Mouse (Mus musculus) CH12.LX (cell line): ENCODE results near the gene Gm26558. TPM values are rescaled to one million over a fixed set of nuclear protein-coding genes. Genes with fewer than 3 reads are reported as not detected.

Experiments
- DNase-seq: peaks from one replicate; pipeline ENCODE4 v3.0.0-alpha.2; 2013; ENCODE audit errors: extremely low read depth
- H3K27ac ChIP-seq: 2 replicates; pipeline ENCODE4 v1.5.1; 2012; ENCODE audit warnings: low read depth, mild to moderate bottlenecking, control low read depth, moderate library complexity; ENCODE audit not compliant: insufficient read depth
- H3K27me3 ChIP-seq: replicated peaks from 2 replicates; pipeline ENCODE3; 2012; ENCODE audit warnings: inconsistent platforms
- H3K36me3 ChIP-seq, 2 experiments: replicated peaks in 1 of 2; 2 replicates each; pipeline versions ENCODE3 to v1.6.1; 2012; ENCODE audit warnings: inconsistent platforms in 1 of 2, low read length in 1 of 2, mild to moderate bottlenecking in 1 of 2, mixed read lengths in 1 of 2, moderate library complexity in 1 of 2; ENCODE audit not compliant: control insufficient read depth in 1 of 2, insufficient read depth in 1 of 2
- H3K4me1 ChIP-seq, 2 experiments: 2 replicates each; pipeline ENCODE4 v1.6.1; 2012; ENCODE audit warnings: inconsistent platforms in 1 of 2, moderate library complexity in 1 of 2; ENCODE audit not compliant: insufficient read depth in 2 of 2, control insufficient read depth in 1 of 2
- H3K4me2 ChIP-seq: 2 replicates; pipeline ENCODE4 v1.6.1; 2012; ENCODE audit warnings: low read depth, mild to moderate bottlenecking, control low read depth; ENCODE audit not compliant: poor library complexity, insufficient read depth, severe bottlenecking
- H3K4me3 ChIP-seq, 3 experiments: fragments of 150-350 bp in 1 of 3; sonication (generic) in 1 of 3; replicated peaks in 1 of 3; 2 replicates each; pipeline versions ENCODE3 to v1.5.1; 2011 to 2012; ENCODE audit warnings: low read depth in 2 of 3, low read length in 2 of 3, mild to moderate bottlenecking in 2 of 3, moderate library complexity in 2 of 3, control low read depth in 1 of 3, improper control_type of control experiment in 1 of 3, inconsistent platforms in 1 of 3, mixed read lengths in 1 of 3; ENCODE audit not compliant: poor library complexity in 1 of 3
- H3K79me2 ChIP-seq: replicated peaks from 2 replicates; pipeline ENCODE4 v1.6.1; 2012; ENCODE audit warnings: mild to moderate bottlenecking, moderate library complexity; ENCODE audit not compliant: control insufficient read depth, poor library complexity, insufficient read depth, severe bottlenecking; ENCODE audit errors: extremely low read depth
- H3K9ac ChIP-seq: 2 replicates; pipeline ENCODE4 v1.6.1; 2012; ENCODE audit warnings: low read depth, mild to moderate bottlenecking, control low read depth, moderate library complexity; ENCODE audit not compliant: insufficient read depth
- H3K9me3 ChIP-seq: replicated peaks from 2 replicates; pipeline ENCODE3; 2012; ENCODE audit warnings: low read length, inconsistent platforms, mixed read lengths
- CHD1 ChIP-seq: IDR thresholded peaks from 2 replicates; pipeline ENCODE4 v1.6.1; 2012; ENCODE audit warnings: low read depth, low read length, improper control_type of control experiment, inconsistent platforms
- CHD2 ChIP-seq: IDR thresholded peaks from 2 replicates; pipeline ENCODE4 v1.6.1; 2011; ENCODE audit warnings: low read length, improper control_type of control experiment
- E2F4 ChIP-seq: IDR thresholded peaks from 2 replicates; pipeline ENCODE4 v1.6.1; 2011; ENCODE audit warnings: low read depth, low read length, improper control_type of control experiment; ENCODE audit not compliant: insufficient replicate concordance
- ELF1 ChIP-seq: IDR thresholded peaks from 2 replicates; pipeline ENCODE4 v1.6.1; 2014; ENCODE audit warnings: low read depth, mild to moderate bottlenecking, inconsistent platforms, low read length, improper control_type of control experiment
- IRF4 ChIP-seq: IDR thresholded peaks from 2 replicates; pipeline ENCODE4 v1.6.1; 2014; ENCODE audit warnings: low read depth, mild to moderate bottlenecking, inconsistent platforms, low read length, improper control_type of control experiment
- MAX ChIP-seq: IDR thresholded peaks from 2 replicates; pipeline ENCODE4 v1.6.1; 2011; ENCODE audit warnings: low read length, improper control_type of control experiment
- MEF2A ChIP-seq: IDR thresholded peaks from 2 replicates; pipeline ENCODE4 v1.6.1; 2014; ENCODE audit warnings: low read depth, mild to moderate bottlenecking, inconsistent platforms, low read length, improper control_type of control experiment, borderline replicate concordance
- PAX5 ChIP-seq: IDR thresholded peaks from 2 replicates; pipeline ENCODE4 v1.6.1; 2012; ENCODE audit warnings: low read length, inconsistent platforms, mixed read lengths
- POLR2A ChIP-seq: IDR thresholded peaks from 2 replicates; pipeline ENCODE4 v1.6.1; 2011; ENCODE audit warnings: low read depth, mild to moderate bottlenecking, improper control_type of control experiment, low read length
- POLR2AphosphoS2 ChIP-seq: IDR thresholded peaks from 2 replicates; pipeline ENCODE4 v1.6.1; 2011; ENCODE audit warnings: low read depth, low read length, improper control_type of control experiment
- SIN3A ChIP-seq: IDR thresholded peaks from 2 replicates; pipeline ENCODE4 v1.6.1; 2012; ENCODE audit warnings: low read length, improper control_type of control experiment, inconsistent platforms
- SMC3 ChIP-seq: IDR thresholded peaks from 2 replicates; pipeline ENCODE4 v1.6.1; 2011; ENCODE audit warnings: low read depth, low read length, improper control_type of control experiment
- UBTF ChIP-seq: IDR thresholded peaks from 2 replicates; pipeline ENCODE4 v1.6.1; 2012; ENCODE audit warnings: low read depth, mild to moderate bottlenecking, inconsistent platforms, low read length, improper control_type of control experiment, moderate library complexity
- USF2 ChIP-seq: conservative IDR thresholded peaks from 2 replicates; pipeline ENCODE4 v1.6.1; 2011; ENCODE audit warnings: low read depth, low read length, improper control_type of control experiment
- ZKSCAN1 ChIP-seq: IDR thresholded peaks from 2 replicates; pipeline ENCODE4 v1.6.1; 2012; ENCODE audit warnings: low read depth, inconsistent platforms, low read length, improper control_type of control experiment, borderline replicate concordance
- ZMIZ1 ChIP-seq: IDR thresholded peaks from 2 replicates; pipeline ENCODE4 v1.6.1; 2012; ENCODE audit warnings: low read depth, mild to moderate bottlenecking, inconsistent platforms, low read length, improper control_type of control experiment
- ZNF384 ChIP-seq: IDR thresholded peaks from 2 replicates; pipeline ENCODE4 v1.6.1; 2012; ENCODE audit warnings: low read depth, low read length, improper control_type of control experiment, inconsistent platforms
- dilution Hi-C: fragments of 300-500 bp; cut with MboI; formaldehyde crosslinking; loops from 2 replicates; pipeline ENCODE4 v1.14.3; 2020; ENCODE audit warnings: low sequenced_read_pairs; ENCODE audit not compliant: extremely low pct_unique_long_range_greater_than_20kb, extremely low pct_ligation_motif_present
- in situ Hi-C: fragments of 300-500 bp; cut with MboI; formaldehyde crosslinking; loops from 3 replicates; pipeline ENCODE4 v1.14.3; 2019; ENCODE audit warnings: low sequenced_read_pairs, low pct_ligation_motif_present, low pct_unique_long_range_greater_than_20kb, mixed read lengths
- polyA plus RNA-seq: library from polyadenylated mRNA; unstranded; fragments of >175 nt; gene quantifications from 2 replicates; pipeline ENCODE4 v1.2.1, GENCODE M21; 2012; ENCODE audit warnings: low read depth; ENCODE audit not compliant: insufficient read length
- total RNA-seq, 2 experiments: library from RNA; depleted of rRNA; stranded (reverse); fragments of 300-350 nt in 1 of 2; fragments of >200 nt in 1 of 2; gene quantifications; 2 replicates each; pipeline ENCODE4 v1.2.3; 2012 to 2014

The Gm26558 gene
- total and polyA plus RNA-seq, 3 experiments, result 0.64 TPM; not detected in 2

DNA sequence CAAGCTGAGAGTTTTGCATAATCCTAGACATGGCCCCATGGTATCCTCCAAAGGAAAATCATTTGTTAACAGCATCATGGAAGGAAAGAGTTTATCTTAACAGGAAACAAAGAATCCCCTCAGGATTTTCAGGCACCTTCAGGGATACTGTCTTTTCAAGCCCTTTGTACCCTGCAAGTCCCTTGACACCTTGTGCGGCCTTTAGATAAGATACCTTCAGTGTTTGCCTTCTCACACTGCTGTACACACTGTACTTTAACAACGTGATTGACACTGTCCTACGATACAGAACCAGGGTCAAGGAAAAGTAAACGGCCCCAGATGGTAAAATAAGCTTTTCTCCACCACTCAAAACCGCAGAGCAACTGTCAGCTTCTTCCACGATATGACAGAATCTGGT, 10.1 kb downstream of the Gm26558 start:
- no peak for TF ChIP-seq USF2
- no peak for TF ChIP-seq UBTF
- no peak for TF ChIP-seq PAX5
- TF ChIP-seq CHD1, result no peak
- no peak for TF ChIP-seq POLR2A
- Histone ChIP-seq H3K9ac (no peak overlapping the region; the same call in 1 of the 2 replicates), H3K9me3 (no peaks in the 10 kb centered on the region), H3K4me3 (no peak overlapping the region), H3K27me3 (no peaks in the 10 kb centered on the region), H3K36me3 (no peaks in the 10 kb centered on the region), H3K4me2 (no peak overlapping the region), H3K79me2 (no peaks in the 10 kb centered on the region), H3K4me1 (peaks cover 0 to 3% of the 10 kb centered on the region in 2 experiments; a peak in 2 of 4 replicates), H3K27ac (no peak overlapping the region)
- no peak for DNase-seq
- in situ Hi-C loops (no loop called here), dilution Hi-C loops (no loop called here)

DNA sequence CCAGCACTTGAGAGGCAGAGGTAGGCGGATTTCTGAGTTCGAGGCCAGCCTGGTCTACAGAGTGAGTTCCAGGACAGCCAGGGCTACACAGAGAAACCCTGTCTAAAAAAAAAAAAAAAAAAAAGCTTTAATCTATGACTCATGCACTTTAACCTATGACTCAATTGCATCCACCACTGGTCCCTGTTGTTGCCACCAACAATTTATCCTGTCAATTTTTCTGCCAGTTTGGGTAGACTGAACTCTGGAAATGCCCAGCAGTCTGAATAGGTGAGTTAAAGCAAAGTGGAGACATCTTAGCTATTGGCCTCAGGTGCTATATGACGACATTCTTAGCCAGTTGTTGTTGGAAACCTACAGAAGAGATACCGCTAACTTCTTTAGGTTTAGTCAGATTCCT, 12.4 kb downstream of the Gm26558 start:
- Histone ChIP-seq H3K9me3 (no peaks in the 10 kb centered on the region), H3K79me2 (no peaks in the 10 kb centered on the region), H3K27me3 (no peaks in the 10 kb centered on the region), H3K4me3 (no peak overlapping the region), H3K4me1 (peaks cover 0 to 1% of the 10 kb centered on the region in 2 experiments; a peak in 2 of 4 replicates), H3K36me3 (no peaks in the 10 kb centered on the region), H3K9ac (no peak overlapping the region), H3K4me2 (no peak overlapping the region), H3K27ac (no peak overlapping the region)
- dilution Hi-C loops, result no loop called here
- no peak for DNase-seq
- TF ChIP-seq IRF4, result no peak
- no peak for TF ChIP-seq CHD2
- no peak for TF ChIP-seq ZKSCAN1
- TF ChIP-seq ELF1, result no peak
- TF ChIP-seq SIN3A, result no peak
- TF ChIP-seq MAX, result no peak
- no peak for TF ChIP-seq POLR2AphosphoS2
- TF ChIP-seq ZMIZ1, result no peak
- TF ChIP-seq USF2, result no peak
- TF ChIP-seq MEF2A, result no peak
- TF ChIP-seq ZNF384, result no peak
- no peak for TF ChIP-seq E2F4
- no peak for TF ChIP-seq SMC3
- in situ Hi-C loops, result no loop called here
